Mouse (Mus musculus) liver, embryonic 12.5 days (tissue): Measurements from ENCODE around the gene Gpc5. TPM values are rescaled to one million over a fixed set of nuclear protein-coding genes. Genes with fewer than 3 reads are reported as not detected.

ENCODE experiments used
- ATAC-seq: fragments of 200-750 bp; cut with Nextera tagmentation; 2 replicates; pipeline ENCODE4 v1.8.0; 2017; ENCODE audit warnings: moderate number of reproducible peaks, mild to moderate bottlenecking, moderate library complexity
- H3K27ac ChIP-seq: fragments of 300-500 bp; sonication (generic); 2 replicates; pipeline ENCODE4 v1.5.1; 2016; ENCODE audit warnings: mild to moderate bottlenecking
- H3K27me3 ChIP-seq: fragments of 300-500 bp; sonication (generic); replicated peaks from 2 replicates; pipeline ENCODE4 v1.6.1; 2016; ENCODE audit warnings: mild to moderate bottlenecking, moderate library complexity
- H3K36me3 ChIP-seq: fragments of 300-500 bp; sonication (generic); 2 replicates; pipeline ENCODE4 v1.6.1; 2016; ENCODE audit warnings: mild to moderate bottlenecking, moderate library complexity
- H3K4me1 ChIP-seq: fragments of 300-500 bp; sonication (generic); 2 replicates; pipeline ENCODE4 v1.6.1; 2016
- H3K4me2 ChIP-seq: fragments of 300-500 bp; sonication (generic); 2 replicates; pipeline ENCODE4 v1.6.1; 2016; ENCODE audit warnings: mild to moderate bottlenecking, moderate library complexity
- H3K4me3 ChIP-seq: fragments of 300-500 bp; sonication (generic); 2 replicates; pipeline ENCODE4 v1.5.1; 2016; ENCODE audit warnings: mild to moderate bottlenecking, moderate library complexity
- H3K9ac ChIP-seq: fragments of 300-500 bp; sonication (generic); 2 replicates; pipeline ENCODE4 v1.6.1; 2016; ENCODE audit warnings: mild to moderate bottlenecking, moderate library complexity
- H3K9me3 ChIP-seq: fragments of 300-500 bp; sonication (generic); replicated peaks from 2 replicates; pipeline ENCODE4 v1.6.1; 2016; ENCODE audit warnings: mild to moderate bottlenecking, moderate library complexity
- WGBS: fragments of 180-500 bp; shearing (Covaris S2); methylation state at CpG from one replicate; pipeline ENCODE4 v1.1.7; 2016; ENCODE audit not compliant: insufficient replicate concordance; 5-methylcytosine and 5-hydroxymethylcytosine counted together
- polyA plus RNA-seq: library from polyadenylated mRNA; unstranded; fragments of >200 nt; fragmentation: Nextera tagmentation; extraction: Ambion mirVana; gene quantifications from 2 replicates; pipeline ENCODE4 v1.2.1, GENCODE M21; 2016

Gene Gpc5
- polyA plus RNA-seq, 1 experiment from 2014 or later: not detected

GRCm38 (mm10) chr14:115998931-115999330 lies 906.9 kb downstream of the Gpc5 start:
- Histone ChIP-seq H3K4me3 (no peak overlapping the region), H3K9me3 (no peaks in the 10 kb centered on the region), H3K4me1 (no peaks in the 10 kb centered on the region), H3K4me2 (no peak overlapping the region), H3K27me3 (no peaks in the 10 kb centered on the region), H3K9ac (no peak overlapping the region), H3K27ac (no peak overlapping the region), H3K36me3 (no peaks in the 10 kb centered on the region)
- no peak for ATAC-seq
- 64% methylated on average over 4 of the region's 4 CpGs for WGBS

- H3K4me1 ChIP-seq: no peaks in the 10 kb centered on the region
- H3K36me3 ChIP-seq: no peaks in the 10 kb centered on the region
- no peaks in the 10 kb centered on the region for H3K9me3 ChIP-seq
- no peak overlapping the region for H3K27ac ChIP-seq
- H3K4me3 ChIP-seq: no peak overlapping the region
- no peak overlapping the region for H3K4me2 ChIP-seq
- no peak overlapping the region for H3K9ac ChIP-seq
- ATAC-seq: no peak
- WGBS: 60% methylated on average over 4 of the region's 4 CpGs
- no peaks in the 10 kb centered on the region for H3K27me3 ChIP-seq
These were observed 995.0 kb downstream of the Gpc5 start for GRCm38 (mm10) chr14:116087010-116087409.

GRCm38 (mm10) chr14:116127943-116128342 lies 1035.9 kb downstream of the Gpc5 start:
- Histone ChIP-seq H3K36me3 (no peaks in the 10 kb centered on the region), H3K4me2 (no peak overlapping the region), H3K27ac (no peak overlapping the region), H3K27me3 (no peaks in the 10 kb centered on the region), H3K9me3 (0 out of 2 replicates have a peak, but pooled peaks cover 3% of the 10 kb centered on the region), H3K9ac (no peak overlapping the region), H3K4me3 (no peak overlapping the region), H3K4me1 (no peaks in the 10 kb centered on the region)
- ATAC-seq: no peak
- WGBS: 70% methylated on average over 1 of the region's 1 CpGs

- 59% methylated on average over 5 of the region's 5 CpGs for WGBS
- no peak for ATAC-seq
- no peaks in the 10 kb centered on the region for H3K36me3 ChIP-seq
- H3K9me3 ChIP-seq: no peaks in the 10 kb centered on the region
- H3K4me1 ChIP-seq: no peaks in the 10 kb centered on the region
- no peak overlapping the region for H3K27ac ChIP-seq
- H3K27me3 ChIP-seq: no peaks in the 10 kb centered on the region
- no peak overlapping the region for H3K4me2 ChIP-seq
- no peak overlapping the region for H3K4me3 ChIP-seq
- H3K9ac ChIP-seq: no peak overlapping the region
These were observed 1045.3 kb downstream of the Gpc5 start for GRCm38 (mm10) chr14:116137330-116137729.

GRCm38 (mm10) chr14:116137772-116138171 lies 1045.8 kb downstream of the Gpc5 start:
- H3K9me3 ChIP-seq: no peaks in the 10 kb centered on the region
- H3K36me3 ChIP-seq: no peaks in the 10 kb centered on the region
- no peak for ATAC-seq
- 37% methylated on average over 1 of the region's 1 CpGs for WGBS
- no peak overlapping the region for H3K4me2 ChIP-seq
- no peaks in the 10 kb centered on the region for H3K4me1 ChIP-seq
- no peak overlapping the region for H3K27ac ChIP-seq
- no peaks in the 10 kb centered on the region for H3K27me3 ChIP-seq
- H3K9ac ChIP-seq: no peak overlapping the region
- H3K4me3 ChIP-seq: no peak overlapping the region

GRCm38 (mm10) chr14:116162586-116162985 lies 1070.6 kb downstream of the Gpc5 start:
- Histone ChIP-seq H3K36me3 (no peaks in the 10 kb centered on the region), H3K4me1 (no peaks in the 10 kb centered on the region), H3K9ac (no peak overlapping the region), H3K4me2 (no peak overlapping the region), H3K4me3 (no peak overlapping the region), H3K9me3 (no peaks in the 10 kb centered on the region), H3K27me3 (no peaks in the 10 kb centered on the region), H3K27ac (no peak overlapping the region)
- WGBS: 50% methylated on average over 2 of the region's 2 CpGs
- no peak for ATAC-seq

- no peak overlapping the region for H3K4me3 ChIP-seq
- no peaks in the 10 kb centered on the region for H3K36me3 ChIP-seq
These were observed 1075.4 kb downstream of the Gpc5 start for GRCm38 (mm10) chr14:116167401-116167800.

GRCm38 (mm10) chr14:116169129-116169528 lies 1077.1 kb downstream of the Gpc5 start:
- Histone ChIP-seq H3K9me3 (no peaks in the 10 kb centered on the region), H3K36me3 (no peaks in the 10 kb centered on the region), H3K27me3 (no peaks in the 10 kb centered on the region), H3K4me2 (no peak overlapping the region), H3K9ac (no peak overlapping the region), H3K27ac (no peak overlapping the region), H3K4me3 (no peak overlapping the region), H3K4me1 (no peaks in the 10 kb centered on the region)
- no peak for ATAC-seq
- 62% methylated on average over 5 of the region's 5 CpGs for WGBS

More at GRCm38 (mm10) chr14:116167401-116167800, 1075.4 kb downstream of the Gpc5 start:
- H3K4me2 ChIP-seq: no peak overlapping the region
- no peaks in the 10 kb centered on the region for H3K4me1 ChIP-seq
- no peak overlapping the region for H3K9ac ChIP-seq
- no peak for ATAC-seq
- H3K9me3 ChIP-seq: no peaks in the 10 kb centered on the region
- no peak overlapping the region for H3K27ac ChIP-seq
- no peaks in the 10 kb centered on the region for H3K27me3 ChIP-seq

GRCm38 (mm10) chr14:116186981-116187380 lies 1095.0 kb downstream of the Gpc5 start:
- H3K36me3 ChIP-seq: no peaks in the 10 kb centered on the region
- no peaks in the 10 kb centered on the region for H3K4me1 ChIP-seq

GRCm38 (mm10) chr14:116206977-116207376 lies 1115.0 kb downstream of the Gpc5 start:
- 28% methylated on average over 6 of the region's 6 CpGs for WGBS
- no peak overlapping the region for H3K4me2 ChIP-seq
- no peak for ATAC-seq

More at GRCm38 (mm10) chr14:116186981-116187380, 1095.0 kb downstream of the Gpc5 start:
- Histone ChIP-seq H3K4me3 (no peak overlapping the region), H3K9me3 (no peaks in the 10 kb centered on the region), H3K27ac (no peak overlapping the region), H3K27me3 (no peaks in the 10 kb centered on the region), H3K4me2 (no peak overlapping the region), H3K9ac (no peak overlapping the region)
- WGBS: 73% methylated on average over 4 of the region's 4 CpGs
- no peak for ATAC-seq

GRCm38 (mm10) chr14:116208581-116208980 lies 1116.6 kb downstream of the Gpc5 start:
- Histone ChIP-seq H3K27me3 (no peaks in the 10 kb centered on the region), H3K4me1 (no peaks in the 10 kb centered on the region), H3K4me2 (no peak overlapping the region), H3K27ac (no peak overlapping the region), H3K9ac (no peak overlapping the region), H3K4me3 (no peak overlapping the region), H3K36me3 (no peaks in the 10 kb centered on the region), H3K9me3 (no peaks in the 10 kb centered on the region)
- no peak for ATAC-seq
- WGBS: 82% methylated on average over 3 of the region's 3 CpGs

More at GRCm38 (mm10) chr14:116206977-116207376, 1115.0 kb downstream of the Gpc5 start:
- Histone ChIP-seq H3K36me3 (no peaks in the 10 kb centered on the region), H3K27ac (no peak overlapping the region), H3K27me3 (no peaks in the 10 kb centered on the region), H3K4me3 (no peak overlapping the region), H3K9ac (no peak overlapping the region), H3K9me3 (no peaks in the 10 kb centered on the region), H3K4me1 (no peaks in the 10 kb centered on the region)

- Histone ChIP-seq H3K27me3 (no peaks in the 10 kb centered on the region), H3K27ac (no peak overlapping the region), H3K4me2 (no peak overlapping the region), H3K4me1 (no peaks in the 10 kb centered on the region), H3K9me3 (no peaks in the 10 kb centered on the region), H3K9ac (no peak overlapping the region), H3K4me3 (no peak overlapping the region), H3K36me3 (no peaks in the 10 kb centered on the region)
- WGBS: 61% methylated on average over 5 of the region's 5 CpGs
- ATAC-seq: no peak
These were observed 1117.0 kb downstream of the Gpc5 start for GRCm38 (mm10) chr14:116209045-116209444.

- Histone ChIP-seq H3K4me3 (no peak overlapping the region), H3K36me3 (no peaks in the 10 kb centered on the region), H3K4me1 (no peaks in the 10 kb centered on the region), H3K27me3 (no peaks in the 10 kb centered on the region), H3K9me3 (no peaks in the 10 kb centered on the region), H3K4me2 (no peak overlapping the region), H3K27ac (no peak overlapping the region), H3K9ac (no peak overlapping the region)
- no peak for ATAC-seq
- 64% methylated on average over 6 of the region's 6 CpGs for WGBS
These were observed 1118.3 kb downstream of the Gpc5 start for GRCm38 (mm10) chr14:116210304-116210703.
